Mouse (Mus musculus) megakaryocyte, embryonic 14.5 days (primary cell): Measurements from ENCODE around the gene Arhgap35. TPM values are rescaled to one million over a fixed set of nuclear protein-coding genes. Genes with fewer than 3 reads are reported as not detected.
A peak's percentile ranks its signal among the peaks of the same experiment; 100 is the strongest.

Source experiments
- H3K27me3 ChIP-seq: replicated peaks from 2 replicates; pipeline ENCODE3; 2012; ENCODE audit warnings: inconsistent platforms
- H3K36me3 ChIP-seq: replicated peaks from 2 replicates; pipeline ENCODE3; 2012; ENCODE audit warnings: low read length, inconsistent platforms, mixed read lengths
- H3K4me1 ChIP-seq: 2 replicates; pipeline ENCODE4 v1.6.1; 2012; ENCODE audit warnings: inconsistent platforms
- H3K4me3 ChIP-seq: replicated peaks from 2 replicates; pipeline ENCODE3; 2012; ENCODE audit warnings: moderate library complexity, mild to moderate bottlenecking, inconsistent platforms
- H3K9me3 ChIP-seq: 2 replicates; pipeline ENCODE4 v1.6.1; 2012; ENCODE audit warnings: inconsistent platforms
- FLI1 ChIP-seq: IDR thresholded peaks from 2 replicates; pipeline ENCODE4 v1.6.1; 2012; ENCODE audit warnings: low read length, inconsistent platforms, mixed read lengths
- GATA1 ChIP-seq: IDR thresholded peaks from 3 replicates; pipeline ENCODE4 v1.6.1; 2012; ENCODE audit warnings: mixed read lengths, low read length, inconsistent platforms, borderline replicate concordance
- polyA plus RNA-seq: library from polyadenylated mRNA; stranded (reverse); fragments of >175 nt; gene quantifications from 2 replicates; pipeline ENCODE4 v1.2.3, GENCODE M21; 2012; ENCODE audit warnings: low replicate concordance; ENCODE audit not compliant: insufficient read depth

The Arhgap35 gene
- polyA plus RNA-seq, 1 experiment: 2.7 TPM

DNA sequence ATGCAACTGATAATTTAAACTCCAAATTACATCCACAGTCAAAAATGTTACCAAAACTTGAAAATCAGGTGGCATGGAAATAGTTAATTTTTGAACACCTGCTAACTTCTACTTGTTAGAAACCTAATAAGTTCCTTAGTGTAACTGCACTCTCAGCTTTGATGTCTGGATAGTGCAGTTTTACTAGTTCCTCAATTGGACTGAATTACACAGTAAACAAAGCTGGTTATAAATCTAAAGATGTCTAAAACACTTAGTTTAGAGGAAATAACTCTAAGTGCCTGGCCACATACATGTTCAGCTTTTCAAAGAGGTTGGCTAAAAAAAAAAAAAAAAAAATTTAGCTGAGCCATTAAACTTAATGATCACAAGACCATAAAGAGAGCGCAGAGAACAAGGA, 43.6 kb downstream of the Arhgap35 start:
- no peak for TF ChIP-seq GATA1
- no peak for TF ChIP-seq FLI1
- peak overlapping the region; percentile 46 for H3K4me3 ChIP-seq
- H3K9me3 ChIP-seq: no peaks in the 10 kb centered on the region
- H3K4me1 ChIP-seq: peaks cover 51% of the 10 kb centered on the region
- no peaks in the 10 kb centered on the region for H3K27me3 ChIP-seq
- H3K36me3 ChIP-seq: peaks cover 3% of the 10 kb centered on the region

DNA sequence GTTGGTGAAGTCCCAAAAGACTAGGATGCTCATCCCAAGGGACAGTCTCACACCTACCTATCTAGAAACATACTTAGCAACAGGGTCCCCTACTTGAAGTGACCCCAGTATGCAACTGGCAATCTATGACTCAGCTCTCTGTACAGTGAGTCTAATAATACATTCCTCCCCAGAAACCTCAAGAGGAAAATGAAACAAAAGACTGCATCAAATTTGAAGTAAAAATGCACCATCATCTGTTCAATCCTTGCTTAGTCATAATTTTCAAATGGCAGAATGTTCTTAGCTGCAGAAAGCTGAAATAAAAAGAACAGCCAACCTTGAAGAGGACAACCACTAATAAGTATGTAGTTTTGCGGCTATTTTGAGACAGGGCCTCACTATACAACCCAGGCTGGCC, 44.1 kb downstream of the Arhgap35 start:
- no peaks in the 10 kb centered on the region for H3K9me3 ChIP-seq
- peaks cover 3% of the 10 kb centered on the region for H3K36me3 ChIP-seq
- no peak for TF ChIP-seq GATA1
- TF ChIP-seq FLI1: no peak
- peak overlapping the region; percentile 67 for H3K4me3 ChIP-seq
- H3K4me1 ChIP-seq: peaks cover 48% of the 10 kb centered on the region
- H3K27me3 ChIP-seq: no peaks in the 10 kb centered on the region

DNA sequence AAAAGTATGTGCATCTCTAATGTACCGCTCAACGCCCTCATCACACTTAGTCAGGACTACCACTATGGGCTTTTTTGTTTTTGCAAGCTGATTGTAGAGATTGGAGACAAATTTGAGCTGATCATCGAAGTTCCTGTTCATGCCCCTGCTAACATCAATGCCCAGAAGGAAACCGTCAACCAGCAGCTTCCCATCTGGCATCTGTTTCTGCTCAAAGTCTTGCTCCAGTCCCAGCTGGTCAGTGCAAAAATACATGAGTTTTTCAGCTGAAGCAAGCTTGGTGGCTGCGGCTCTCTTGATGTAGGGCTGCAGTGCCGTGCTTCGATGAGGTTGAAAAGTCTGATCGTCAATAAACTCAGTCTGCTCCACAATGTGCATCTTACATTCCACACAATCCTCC, 50.3 kb downstream of the Arhgap35 start:
- H3K36me3 ChIP-seq: peaks cover 58% of the 10 kb centered on the region
- no peak overlapping the region for H3K4me3 ChIP-seq
- H3K9me3 ChIP-seq: no peaks in the 10 kb centered on the region
- TF ChIP-seq GATA1 (no peak), FLI1 (no peak)
- peaks cover 3% of the 10 kb centered on the region; the same call in 1 of the 2 replicates for H3K4me1 ChIP-seq
- H3K27me3 ChIP-seq: no peaks in the 10 kb centered on the region

DNA sequence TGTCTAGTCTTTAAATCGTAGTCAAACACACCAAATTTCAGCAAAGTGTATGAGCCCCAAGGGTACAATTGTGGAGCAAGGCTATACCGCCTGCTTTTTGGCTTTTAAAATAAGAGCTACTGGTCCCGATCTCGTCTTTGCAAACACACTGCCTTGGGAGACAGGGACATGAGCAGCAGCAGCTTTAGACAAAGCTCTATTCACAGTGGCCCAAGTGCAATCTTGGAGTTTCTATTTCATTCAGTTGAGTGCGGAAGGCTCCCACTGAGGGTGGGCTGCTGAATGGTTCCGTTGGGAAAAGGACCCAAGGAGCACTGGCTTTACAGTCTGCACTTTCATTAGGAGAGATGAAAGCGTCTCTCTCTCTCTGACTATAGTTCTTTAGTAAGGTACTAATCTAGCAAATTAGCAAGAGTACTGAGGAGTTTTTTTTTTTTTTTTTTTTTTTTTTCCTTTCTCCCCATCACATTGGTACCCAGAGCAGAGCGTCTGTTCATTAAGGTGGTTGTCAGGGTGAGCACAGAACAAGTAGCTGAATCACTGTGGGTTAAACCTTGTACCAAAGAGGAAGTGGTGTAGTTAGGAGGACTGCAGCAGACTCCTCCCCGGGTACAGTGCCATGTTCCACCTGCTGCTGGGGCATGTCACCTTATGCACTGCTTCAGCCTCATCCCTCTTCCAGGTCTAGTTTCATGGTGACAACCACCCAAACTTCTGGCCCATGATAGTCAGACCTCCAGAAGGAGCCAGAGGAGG, 56.8 kb downstream of the Arhgap35 start:
- peaks cover 43% of the 10 kb centered on the region for H3K36me3 ChIP-seq

DNA sequence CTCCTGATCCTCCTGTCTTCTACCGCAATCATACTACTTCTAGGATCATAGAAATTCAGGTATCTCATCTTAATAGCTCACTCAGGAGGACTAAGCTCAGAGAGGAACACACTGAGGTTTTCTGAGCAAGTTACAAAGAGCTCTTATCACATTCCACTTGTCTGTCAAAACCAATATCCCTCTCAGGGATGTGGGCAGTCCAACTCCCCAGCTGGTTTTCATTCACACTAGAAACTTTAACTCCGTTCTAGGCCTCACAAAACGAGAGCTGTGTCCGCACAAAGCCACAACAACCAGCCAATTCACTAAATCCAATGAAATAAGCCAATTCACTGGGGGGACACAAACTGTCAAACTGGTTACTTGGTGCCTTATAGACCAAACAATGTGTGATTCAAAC, 57.5 kb downstream of the Arhgap35 start:
- no peaks in the 10 kb centered on the region for H3K27me3 ChIP-seq
- no peak overlapping the region for H3K4me3 ChIP-seq
- TF ChIP-seq GATA1 (no peak), FLI1 (no peak)
- H3K9me3 ChIP-seq: no peaks in the 10 kb centered on the region
- H3K36me3 ChIP-seq: peaks cover 36% of the 10 kb centered on the region
- H3K4me1 ChIP-seq: peaks cover 43% of the 10 kb centered on the region

More for the DNA sequence above, 56.8 kb downstream of the Arhgap35 start:
- no peak overlapping the region for H3K4me3 ChIP-seq
- no peaks in the 10 kb centered on the region for H3K27me3 ChIP-seq
- H3K4me1 ChIP-seq: peaks cover 43% of the 10 kb centered on the region
- H3K9me3 ChIP-seq: no peaks in the 10 kb centered on the region
- TF ChIP-seq FLI1 (no peak), GATA1 (no peak)

DNA sequence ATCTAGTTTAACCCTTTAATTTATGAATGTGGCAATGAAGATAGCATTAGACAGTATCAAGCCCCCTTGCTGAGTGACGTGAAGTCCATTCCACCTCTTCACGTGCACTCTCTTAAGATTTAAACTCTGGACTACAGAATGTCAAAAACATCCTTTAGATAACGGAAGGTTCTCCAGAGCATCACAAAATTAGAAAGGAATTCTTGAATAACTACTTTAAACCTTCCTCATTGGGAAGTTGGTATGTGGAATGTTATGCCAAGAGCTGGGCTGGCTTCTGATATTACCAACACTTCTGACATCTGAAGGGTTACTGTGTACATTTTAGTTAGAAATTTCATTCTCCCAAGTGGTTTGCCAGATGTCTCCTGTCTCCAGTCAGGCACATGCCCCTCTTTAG, 60.6 kb downstream of the Arhgap35 start:
- Histone ChIP-seq H3K36me3 (peaks cover 17% of the 10 kb centered on the region), H3K9me3 (no peaks in the 10 kb centered on the region), H3K4me1 (peaks cover 43% of the 10 kb centered on the region), H3K27me3 (no peaks in the 10 kb centered on the region), H3K4me3 (no peak overlapping the region)
- no peak for TF ChIP-seq FLI1
- TF ChIP-seq GATA1: no peak

DNA sequence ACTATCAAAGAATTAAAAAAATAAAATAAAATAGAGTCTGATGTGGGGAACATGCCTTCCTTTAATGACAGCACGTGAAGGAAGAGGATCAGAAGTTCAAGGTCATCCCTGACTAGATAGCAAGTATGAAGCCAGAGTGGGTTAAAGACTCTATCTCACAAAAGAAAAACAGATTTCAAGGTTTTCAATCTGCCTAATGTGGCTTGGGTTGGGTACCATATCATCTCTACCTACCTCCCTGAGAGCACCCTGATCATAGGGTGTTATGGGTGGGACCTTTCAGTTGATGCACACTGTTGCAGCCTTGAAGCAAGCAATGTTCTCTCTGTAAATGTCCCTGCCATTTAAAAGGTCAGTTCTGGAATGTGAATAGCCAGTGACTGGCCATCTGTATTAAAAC, 63.2 kb downstream of the Arhgap35 start:
- no peak for TF ChIP-seq GATA1
- TF ChIP-seq FLI1: no peak
- Histone ChIP-seq H3K36me3 (peaks cover 29% of the 10 kb centered on the region), H3K9me3 (no peaks in the 10 kb centered on the region)

DNA sequence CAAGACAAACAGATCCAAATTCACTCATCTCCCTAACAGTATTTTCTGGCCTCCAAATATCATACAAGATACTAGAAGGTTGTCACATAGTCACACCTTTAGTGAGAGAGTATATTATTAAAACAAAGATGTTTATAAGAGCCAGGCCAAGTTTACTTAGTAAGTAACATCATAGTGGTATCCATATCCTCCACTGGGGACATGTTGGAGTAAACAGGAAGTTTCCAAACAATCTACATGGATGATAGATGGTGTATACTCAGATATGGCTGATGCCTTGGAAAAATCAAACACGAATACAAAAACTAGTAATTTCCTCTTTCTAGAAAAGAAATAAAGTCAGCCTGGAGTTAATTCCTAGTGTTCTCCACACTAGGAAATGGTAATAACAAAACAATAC, 65.5 kb downstream of the Arhgap35 start:
- TF ChIP-seq GATA1: no peak
- no peak for TF ChIP-seq FLI1
- no peaks in the 10 kb centered on the region for H3K9me3 ChIP-seq
- H3K27me3 ChIP-seq: no peaks in the 10 kb centered on the region
- no peaks in the 10 kb centered on the region for H3K4me1 ChIP-seq
- H3K4me3 ChIP-seq: no peak overlapping the region
- H3K36me3 ChIP-seq: peaks cover 48% of the 10 kb centered on the region

More for the DNA sequence above, 63.2 kb downstream of the Arhgap35 start:
- Histone ChIP-seq H3K4me1 (peaks cover 17% of the 10 kb centered on the region), H3K27me3 (no peaks in the 10 kb centered on the region), H3K4me3 (no peak overlapping the region)

DNA sequence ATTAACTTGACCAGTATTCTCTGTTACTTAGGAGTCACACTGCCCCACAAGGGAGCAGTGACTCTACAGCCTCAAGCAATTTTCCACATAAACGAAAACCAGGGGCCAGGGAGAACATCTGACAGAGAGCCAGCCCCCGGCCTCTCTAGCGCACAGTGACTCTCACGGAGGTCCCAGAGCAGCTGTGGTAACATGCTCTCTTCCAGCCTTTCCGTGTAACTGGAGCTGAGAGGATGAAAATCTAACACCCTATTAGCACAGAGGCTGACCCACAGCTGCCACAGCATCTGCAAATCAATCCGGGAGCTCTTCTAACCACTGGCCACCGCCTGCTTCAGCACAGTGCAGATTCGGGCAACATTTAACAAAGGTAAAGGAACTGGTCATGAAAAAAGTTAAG, 70.0 kb downstream of the Arhgap35 start:
- Histone ChIP-seq H3K4me1 (no peaks in the 10 kb centered on the region), H3K9me3 (no peaks in the 10 kb centered on the region), H3K27me3 (no peaks in the 10 kb centered on the region), H3K4me3 (no peak overlapping the region), H3K36me3 (peaks cover 65% of the 10 kb centered on the region)
- TF ChIP-seq FLI1 (no peak), GATA1 (no peak)

DNA sequence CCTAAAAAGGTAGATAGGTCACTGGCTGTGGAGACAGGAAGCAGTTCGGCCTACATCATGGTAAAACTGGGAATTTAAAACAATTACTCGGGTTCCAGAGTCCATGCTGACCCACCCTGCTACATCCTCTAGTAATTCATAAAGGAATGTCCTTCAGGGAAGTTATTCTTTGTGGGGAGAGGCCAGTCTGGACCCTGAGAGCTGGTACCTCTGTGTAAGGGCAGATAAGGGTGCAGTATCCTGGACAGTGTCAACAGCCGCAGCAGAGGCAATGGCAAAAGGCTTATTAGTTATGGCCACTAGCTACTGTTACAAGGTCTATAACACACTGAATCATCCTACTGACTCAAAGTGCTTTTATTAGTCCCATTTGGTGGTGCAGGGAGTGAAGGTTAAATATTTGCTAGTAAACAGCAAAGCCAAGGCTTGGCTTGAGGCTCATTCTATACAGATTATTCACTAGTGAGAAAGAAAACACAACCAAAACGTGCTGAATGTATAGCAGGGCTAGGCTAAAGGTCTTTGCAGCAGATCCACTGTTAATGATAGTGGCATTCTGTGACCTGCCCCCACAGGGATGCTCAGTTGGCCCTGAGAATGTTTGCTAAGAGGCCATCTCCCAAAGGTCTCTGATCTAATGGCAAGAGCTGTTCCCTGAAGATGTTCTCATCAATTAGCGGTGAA, 77.4 kb downstream of the Arhgap35 start:
- TF ChIP-seq FLI1: no peak
- no peak for TF ChIP-seq GATA1
- Histone ChIP-seq H3K9me3 (no peaks in the 10 kb centered on the region), H3K4me3 (no peak overlapping the region), H3K36me3 (peaks cover 42% of the 10 kb centered on the region), H3K27me3 (no peaks in the 10 kb centered on the region), H3K4me1 (peaks cover 4% of the 10 kb centered on the region; the same call in 1 of the 2 replicates)
